Mouse (Mus musculus) kidney, adult 2 months (tissue): ENCODE data around the gene Plscr4. TPM values are rescaled to one million over a fixed set of nuclear protein-coding genes. Genes with fewer than 3 reads are reported as not detected.

Experiments
- DNase-seq: peaks from one replicate; pipeline ENCODE4 v3.0.0; 2021
- H3K27ac ChIP-seq: fragments of 200-500 bp; 2 replicates; pipeline ENCODE4 v1.5.1; 2012; ENCODE audit warnings: low read depth, low read length, control low read depth, inconsistent platforms; ENCODE audit not compliant: insufficient read depth
- H3K27me3 ChIP-seq: fragments of 200-500 bp; replicated peaks from 2 replicates; pipeline ENCODE4 v1.6.1; 2012; ENCODE audit warnings: mild to moderate bottlenecking, moderate library complexity, low read length, inconsistent platforms; ENCODE audit not compliant: control insufficient read depth, insufficient read depth
- H3K36me3 ChIP-seq: fragments of 200-500 bp; 2 replicates; pipeline ENCODE4 v1.6.1; 2012; ENCODE audit warnings: mild to moderate bottlenecking, moderate library complexity, low read length, inconsistent platforms; ENCODE audit not compliant: control insufficient read depth, insufficient read depth
- H3K4me1 ChIP-seq: fragments of 200-500 bp; 2 replicates; pipeline ENCODE4 v1.6.1; 2011; ENCODE audit warnings: low read length; ENCODE audit not compliant: control insufficient read depth, insufficient read depth
- H3K4me3 ChIP-seq: fragments of 200-500 bp; 2 replicates; pipeline ENCODE4 v1.5.1; 2011; ENCODE audit warnings: mild to moderate bottlenecking, low read depth, low read length, control low read depth; ENCODE audit not compliant: insufficient read depth
- CTCF ChIP-seq: fragments of 200-500 bp; conservative IDR thresholded peaks from 2 replicates; pipeline ENCODE4 v1.5.1; 2011; ENCODE audit warnings: low read depth, mild to moderate bottlenecking, control low read depth, low read length, moderate library complexity, mixed read lengths; ENCODE audit not compliant: insufficient read depth, insufficient read length
- POLR2A ChIP-seq: fragments of 200-500 bp; IDR thresholded peaks from one replicate; pipeline ENCODE4 v1.6.1; 2011; ENCODE audit warnings: low read depth, low read length, control low read depth
- WGBS: fragments of 180-500 bp; shearing (Covaris S2); methylation state at CpG from one replicate; pipeline ENCODE4 v1.1.7; 2018; 5-methylcytosine and 5-hydroxymethylcytosine counted together
- polyA plus RNA-seq: library from polyadenylated mRNA; depleted of rRNA; stranded (reverse); fragments of >200 nt; gene quantifications from 2 replicates; pipeline ENCODE4 v1.2.3, GENCODE M21; 2012; rRNA removed

Plscr4 gene
- 11.0 and 11.7 TPM in 2 replicates for polyA plus RNA-seq

- peak; percentile 91 for DNase-seq
- H3K27me3 ChIP-seq, result no peaks in the 10 kb centered on the region
- WGBS, result 3% methylated on average over 43 of the region's 43 CpGs
- TF ChIP-seq POLR2A, result peak; percentile 67
- TF ChIP-seq CTCF, result no peak
- H3K4me1 ChIP-seq, result no peaks in the 10 kb centered on the region; the same call in 1 of the 2 replicates
- H3K27ac ChIP-seq, result peak within 1 kb of the TSS; percentile 95
- peak within 1 kb of the TSS; percentile 94 for H3K4me3 ChIP-seq
- H3K36me3 ChIP-seq, result no peaks in the 10 kb centered on the region
Measured at GRCm38 (mm10) chr9:92457261-92458058, at the start of gene Plscr4. Plscr4 (plus strand) TSS chr9:92457373.

- 94% methylated on average over 3 of the region's 3 CpGs for WGBS
- Histone ChIP-seq H3K27me3 (no peaks in the 10 kb centered on the region), H3K27ac (no peak overlapping the region), H3K4me3 (no peak overlapping the region), H3K36me3 (no peaks in the 10 kb centered on the region), H3K4me1 (no peaks in the 10 kb centered on the region)
- DNase-seq, result no peak
- no peak for TF ChIP-seq POLR2A
- no peak for TF ChIP-seq CTCF
Measured at GRCm38 (mm10) chr9:92410225-92410624, 46.9 kb upstream of the Plscr4 start.

DNA sequence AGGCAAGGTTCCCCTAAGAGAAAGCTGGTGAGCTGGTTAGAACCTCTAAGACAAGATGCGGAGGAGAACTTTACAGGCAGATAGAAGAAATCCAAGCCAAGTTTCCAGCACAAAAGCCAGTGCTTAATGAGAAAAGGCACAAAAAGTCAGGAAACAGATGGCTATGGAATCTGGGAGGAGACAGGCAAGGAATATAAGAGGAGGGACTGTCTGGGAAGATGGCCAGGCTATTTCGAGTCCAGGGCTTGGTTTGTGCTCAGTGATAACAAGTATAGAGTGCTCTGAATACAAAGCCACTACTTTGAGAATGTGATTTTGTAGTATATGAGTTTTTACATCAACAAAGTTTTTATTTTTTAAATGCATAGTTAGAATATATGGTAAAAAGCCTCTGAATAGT, 45.1 kb upstream of the Plscr4 start:
- H3K27me3 ChIP-seq, result no peaks in the 10 kb centered on the region
- H3K27ac ChIP-seq, result no peak overlapping the region

GRCm38 (mm10) chr9:92413684-92414083, 43.5 kb upstream of the Plscr4 start:
- H3K27me3 ChIP-seq, result no peaks in the 10 kb centered on the region
- no peak overlapping the region for H3K4me3 ChIP-seq
- no peaks in the 10 kb centered on the region for H3K4me1 ChIP-seq
- TF ChIP-seq POLR2A (no peak), CTCF (no peak)
- no peaks in the 10 kb centered on the region for H3K36me3 ChIP-seq
- 67% methylated on average over 3 of the region's 3 CpGs for WGBS
- H3K27ac ChIP-seq, result no peak overlapping the region
- DNase-seq, result no peak

More for the DNA sequence above, 45.1 kb upstream of the Plscr4 start:
- 71% methylated on average over 2 of the region's 2 CpGs for WGBS
- H3K4me1 ChIP-seq, result no peaks in the 10 kb centered on the region
- DNase-seq, result peak; percentile 12
- no peak overlapping the region for H3K4me3 ChIP-seq
- H3K36me3 ChIP-seq, result no peaks in the 10 kb centered on the region
- no peak for TF ChIP-seq CTCF
- no peak for TF ChIP-seq POLR2A

DNA sequence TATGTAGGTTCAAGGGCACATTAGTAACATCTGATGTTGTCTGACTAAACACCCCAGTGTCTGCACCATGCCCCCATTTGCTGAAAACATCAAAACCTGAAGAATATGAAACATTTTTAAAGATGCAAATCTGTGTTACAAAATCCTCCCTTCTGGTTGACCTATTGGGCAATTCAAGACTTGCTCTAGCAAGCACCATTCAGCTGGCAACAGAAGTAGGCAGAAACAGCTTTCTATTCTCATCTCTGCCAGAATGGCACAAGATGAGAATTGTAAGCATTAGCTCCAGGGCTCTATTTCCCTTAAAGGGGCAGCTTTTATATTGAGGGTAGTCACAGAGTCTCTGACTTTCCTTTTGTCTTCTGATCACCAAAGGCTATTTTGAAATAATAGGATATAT, 19.4 kb upstream of the Plscr4 start:
- H3K4me1 ChIP-seq, result no peaks in the 10 kb centered on the region
- DNase-seq, result no peak
- no peaks in the 10 kb centered on the region for H3K27me3 ChIP-seq
- no peak overlapping the region for H3K4me3 ChIP-seq
- TF ChIP-seq POLR2A (no peak), CTCF (no peak)
- no peak overlapping the region for H3K27ac ChIP-seq
- no peaks in the 10 kb centered on the region for H3K36me3 ChIP-seq

DNA sequence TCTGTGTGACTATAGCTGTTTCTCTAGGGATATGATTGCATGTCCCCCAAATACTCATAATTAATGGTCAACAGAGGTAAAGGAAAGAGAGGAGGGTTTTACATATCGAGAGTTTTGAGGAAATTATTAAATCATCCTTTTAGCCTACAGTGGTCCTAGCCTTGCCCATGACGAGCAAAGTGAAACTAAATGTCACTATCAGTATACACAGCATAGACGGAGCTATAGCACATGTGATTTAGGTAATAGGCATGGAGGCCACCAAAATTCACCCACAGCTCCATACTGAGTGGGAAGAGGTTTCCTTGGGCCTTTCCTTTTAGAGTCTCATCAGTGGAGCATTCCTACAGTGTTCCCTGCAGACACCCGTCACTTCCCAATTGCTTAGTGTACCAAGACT, 15.7 kb upstream of the Plscr4 start:
- H3K27ac ChIP-seq, result no peak overlapping the region
- no peaks in the 10 kb centered on the region for H3K36me3 ChIP-seq
- no peaks in the 10 kb centered on the region for H3K27me3 ChIP-seq
- WGBS, result 84% methylated on average over 4 of the region's 4 CpGs
- TF ChIP-seq POLR2A (no peak), CTCF (no peak)
- DNase-seq, result no peak
- no peaks in the 10 kb centered on the region; the same call in 1 of the 2 replicates for H3K4me1 ChIP-seq
- no peak overlapping the region for H3K4me3 ChIP-seq

- no peak overlapping the region for H3K27ac ChIP-seq
- H3K27me3 ChIP-seq, result no peaks in the 10 kb centered on the region
- H3K4me1 ChIP-seq, result no peaks in the 10 kb centered on the region; the same call in 1 of the 2 replicates
- TF ChIP-seq POLR2A (no peak), CTCF (no peak)
- peak; percentile 46 for DNase-seq
- H3K4me3 ChIP-seq, result no peak overlapping the region
- no peaks in the 10 kb centered on the region for H3K36me3 ChIP-seq
Measured at GRCm38 (mm10) chr9:92444536-92444935, 12.6 kb upstream of the Plscr4 start.
